Mouse (Mus musculus) thymus, adult 2 months (tissue): ENCODE data around the gene Dlgap1. TPM values are rescaled to one million over a fixed set of nuclear protein-coding genes. Genes with fewer than 3 reads are reported as not detected.

Experiments used
- DNase-seq: peaks from one replicate; pipeline ENCODE4 v3.0.0; 2021
- H3K27ac ChIP-seq: fragments of 200-500 bp; 2 replicates; pipeline ENCODE4 v1.5.1; 2012; ENCODE audit warnings: low read length, control low read depth; ENCODE audit not compliant: control insufficient read depth, insufficient read depth
- H3K27me3 ChIP-seq: fragments of 200-500 bp; 2 replicates; pipeline ENCODE4 v1.6.1; 2012; ENCODE audit warnings: mild to moderate bottlenecking, low read length, moderate library complexity, mixed read lengths; ENCODE audit not compliant: control insufficient read depth, insufficient read depth
- H3K36me3 ChIP-seq: fragments of 200-500 bp; 2 replicates; pipeline ENCODE4 v1.6.1; 2012; ENCODE audit warnings: mild to moderate bottlenecking, low read length, moderate library complexity; ENCODE audit not compliant: control insufficient read depth, insufficient read depth
- H3K4me1 ChIP-seq: fragments of 200-500 bp; replicated peaks from 2 replicates; pipeline ENCODE4 v1.6.1; 2012; ENCODE audit warnings: low read length; ENCODE audit not compliant: control insufficient read depth, insufficient read depth
- H3K4me3 ChIP-seq: fragments of 200-500 bp; 2 replicates; pipeline ENCODE4 v1.5.1; 2012; ENCODE audit warnings: mild to moderate bottlenecking, low read length, control low read depth, moderate library complexity; ENCODE audit not compliant: control insufficient read depth, insufficient read depth
- CTCF ChIP-seq: fragments of 200-500 bp; IDR thresholded peaks from 2 replicates; pipeline ENCODE4 v1.5.1; 2012; ENCODE audit warnings: mild to moderate bottlenecking, control low read depth, low read length, moderate library complexity, borderline replicate concordance; ENCODE audit not compliant: control insufficient read depth, poor library complexity, insufficient read depth; ENCODE audit errors: extremely low read depth
- POLR2A ChIP-seq: fragments of 200-500 bp; IDR thresholded peaks from 2 replicates; pipeline ENCODE4 v1.6.1; 2012; ENCODE audit warnings: mild to moderate bottlenecking, low read length, control low read depth, moderate library complexity; ENCODE audit not compliant: control insufficient read depth, poor library complexity, insufficient read depth; ENCODE audit errors: extremely low read depth
- WGBS: fragments of 180-500 bp; shearing (Covaris S2); methylation state at CpG from one replicate; pipeline ENCODE4 v1.1.7; 2018; 5-methylcytosine and 5-hydroxymethylcytosine counted together
- polyA plus RNA-seq: library from polyadenylated mRNA; depleted of rRNA; stranded (reverse); fragments of >200 nt; gene quantifications from 2 replicates; pipeline ENCODE4 v1.2.3, GENCODE M21; 2012

Dlgap1 gene
- polyA plus RNA-seq, 1 experiment: 0.32 TPM

- Histone ChIP-seq H3K4me3 (no peak overlapping the region), H3K27me3 (no peaks in the 10 kb centered on the region), H3K27ac (no peak overlapping the region), H3K4me1 (no peaks in the 10 kb centered on the region), H3K36me3 (no peaks in the 10 kb centered on the region)
- peak; percentile 6 for DNase-seq
- 39% methylated on average over 4 of the region's 4 CpGs for WGBS
- no peak for TF ChIP-seq CTCF
- no peak for TF ChIP-seq POLR2A
These were observed 516.8 kb downstream of the Dlgap1 start for GRCm38 (mm10) chr17:70485668-70486067.

GRCm38 (mm10) chr17:70486259-70486658, 517.4 kb downstream of the Dlgap1 start:
- DNase-seq: no peak
- 47% methylated on average over 7 of the region's 7 CpGs for WGBS

GRCm38 (mm10) chr17:70486831-70487230, 518.0 kb downstream of the Dlgap1 start:
- H3K4me1 ChIP-seq: no peaks in the 10 kb centered on the region
- no peak overlapping the region for H3K27ac ChIP-seq
- no peak for TF ChIP-seq CTCF
- TF ChIP-seq POLR2A: no peak
- H3K4me3 ChIP-seq: no peak overlapping the region
- DNase-seq: no peak
- WGBS: 83% methylated on average over 10 of the region's 10 CpGs
- no peaks in the 10 kb centered on the region for H3K36me3 ChIP-seq
- no peaks in the 10 kb centered on the region for H3K27me3 ChIP-seq

More at GRCm38 (mm10) chr17:70486259-70486658, 517.4 kb downstream of the Dlgap1 start:
- H3K4me3 ChIP-seq: no peak overlapping the region
- H3K27me3 ChIP-seq: no peaks in the 10 kb centered on the region
- no peaks in the 10 kb centered on the region for H3K36me3 ChIP-seq
- TF ChIP-seq POLR2A (no peak), CTCF (no peak)
- H3K27ac ChIP-seq: no peak overlapping the region
- H3K4me1 ChIP-seq: no peaks in the 10 kb centered on the region

GRCm38 (mm10) chr17:70488784-70489265, 520.0 kb downstream of the Dlgap1 start:
- no peak overlapping the region for H3K4me3 ChIP-seq
- H3K36me3 ChIP-seq: no peaks in the 10 kb centered on the region
- H3K27ac ChIP-seq: no peak overlapping the region
- H3K27me3 ChIP-seq: no peaks in the 10 kb centered on the region
- 10% methylated on average over 7 of the region's 7 CpGs for WGBS
- TF ChIP-seq POLR2A (no peak), CTCF (no peak)
- DNase-seq: no peak
- H3K4me1 ChIP-seq: no peaks in the 10 kb centered on the region

- H3K4me3 ChIP-seq: no peak overlapping the region
- no peak for TF ChIP-seq CTCF
- TF ChIP-seq POLR2A: no peak
- WGBS: 96% methylated on average over 4 of the region's 4 CpGs
These were observed 522.7 kb downstream of the Dlgap1 start for GRCm38 (mm10) chr17:70491575-70491974.

DNA sequence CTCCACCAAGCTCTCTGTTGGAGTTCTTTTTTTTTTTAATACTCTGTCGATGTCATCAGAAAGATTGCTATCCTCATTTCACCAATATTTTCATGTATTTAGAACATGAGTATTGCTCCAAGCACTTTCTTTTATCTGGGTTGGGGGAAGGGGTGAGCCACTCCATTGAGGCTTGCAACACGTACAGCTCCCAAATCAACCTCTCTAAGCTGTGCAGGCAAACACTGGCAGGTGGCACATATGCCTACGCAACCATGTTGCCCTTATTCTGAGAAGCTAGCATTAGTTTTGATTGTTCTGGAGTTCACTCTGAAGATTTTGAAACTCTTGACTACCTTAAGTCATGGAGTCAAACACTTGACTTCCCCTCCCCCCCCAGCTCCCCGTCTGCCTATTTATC, 525.5 kb downstream of the Dlgap1 start:
- Histone ChIP-seq H3K27me3 (no peaks in the 10 kb centered on the region), H3K4me3 (no peak overlapping the region), H3K36me3 (no peaks in the 10 kb centered on the region), H3K27ac (no peak overlapping the region), H3K4me1 (no peaks in the 10 kb centered on the region)
- DNase-seq: no peak
- 79% methylated on average over 4 of the region's 4 CpGs for WGBS
- TF ChIP-seq CTCF (no peak), POLR2A (no peak)

More at GRCm38 (mm10) chr17:70491575-70491974, 522.7 kb downstream of the Dlgap1 start:
- Histone ChIP-seq H3K4me1 (no peaks in the 10 kb centered on the region), H3K36me3 (no peaks in the 10 kb centered on the region), H3K27ac (no peak overlapping the region), H3K27me3 (no peaks in the 10 kb centered on the region)
- no peak for DNase-seq

- no peaks in the 10 kb centered on the region for H3K27me3 ChIP-seq
- DNase-seq: no peak
- H3K4me1 ChIP-seq: no peaks in the 10 kb centered on the region
- H3K27ac ChIP-seq: no peak overlapping the region
- no peaks in the 10 kb centered on the region for H3K36me3 ChIP-seq
- TF ChIP-seq CTCF (no peak), POLR2A (no peak)
- no peak overlapping the region for H3K4me3 ChIP-seq
- WGBS: 92% methylated on average over 6 of the region's 6 CpGs
These were observed 529.4 kb downstream of the Dlgap1 start for GRCm38 (mm10) chr17:70498256-70498655.
